Mouse (Mus musculus) neural tube, embryonic 15.5 days (tissue): ENCODE results near the gene Lrig1. TPM values are rescaled to one million over a fixed set of nuclear protein-coding genes. Genes with fewer than 3 reads are reported as not detected.

ENCODE experiments used
- ATAC-seq: fragments of 200-750 bp; cut with Nextera tagmentation; 2 replicates; pipeline ENCODE4 v1.8.0; 2017; ENCODE audit warnings: mild to moderate bottlenecking, moderate TSS enrichment, moderate library complexity; ENCODE audit not compliant: low FRiP score
- H3K27ac ChIP-seq: fragments of 300-500 bp; sonication (generic); replicated peaks from 2 replicates; pipeline ENCODE4 v1.5.1; 2015; ENCODE audit warnings: mild to moderate bottlenecking, inconsistent platforms
- H3K27me3 ChIP-seq: fragments of 300-500 bp; sonication (generic); replicated peaks from 2 replicates; pipeline ENCODE4 v1.6.1; 2015; ENCODE audit warnings: inconsistent platforms
- H3K36me3 ChIP-seq: fragments of 300-500 bp; sonication (generic); 2 replicates; pipeline ENCODE4 v1.6.1; 2015; ENCODE audit warnings: inconsistent platforms
- H3K4me1 ChIP-seq: fragments of 300-500 bp; sonication (generic); 2 replicates; pipeline ENCODE4 v1.6.1; 2015; ENCODE audit warnings: inconsistent platforms
- H3K4me2 ChIP-seq: fragments of 300-500 bp; sonication (generic); 2 replicates; pipeline ENCODE4 v1.6.1; 2015; ENCODE audit warnings: inconsistent platforms, mild to moderate bottlenecking, moderate library complexity
- H3K4me3 ChIP-seq: fragments of 300-500 bp; sonication (generic); replicated peaks from 2 replicates; pipeline ENCODE4 v1.5.1; 2015; ENCODE audit warnings: mild to moderate bottlenecking, inconsistent platforms
- H3K9ac ChIP-seq: fragments of 300-500 bp; sonication (generic); replicated peaks from 2 replicates; pipeline ENCODE4 v1.6.1; 2015; ENCODE audit warnings: mild to moderate bottlenecking, inconsistent platforms
- H3K9me3 ChIP-seq: fragments of 300-500 bp; sonication (generic); replicated peaks from 2 replicates; pipeline ENCODE4 v1.6.1; 2016; ENCODE audit warnings: inconsistent platforms
- WGBS: fragments of 180-500 bp; shearing (Covaris S2); methylation state at CpG from one replicate; pipeline ENCODE4 v1.1.7; 2015; ENCODE audit warnings: mixed read lengths; 5-methylcytosine and 5-hydroxymethylcytosine counted together
- polyA plus RNA-seq: library from polyadenylated mRNA; unstranded; fragments of >200 nt; fragmentation: Nextera tagmentation; extraction: Ambion mirVana; gene quantifications from 2 replicates; pipeline ENCODE4 v1.2.1, GENCODE M21; 2015

The Lrig1 gene
- polyA plus RNA-seq, 1 experiment from 2014 or later, result 14.5 TPM

- H3K4me2 ChIP-seq, result no peak overlapping the region
- no peak overlapping the region for H3K9ac ChIP-seq
- H3K27ac ChIP-seq, result no peak overlapping the region
- 73% methylated on average over 10 of the region's 10 CpGs for WGBS
- H3K9me3 ChIP-seq, result no peaks in the 10 kb centered on the region
- no peak overlapping the region for H3K4me3 ChIP-seq
- no peak for ATAC-seq
- H3K36me3 ChIP-seq, result no peaks in the 10 kb centered on the region
- H3K27me3 ChIP-seq, result no peaks in the 10 kb centered on the region; the same call in 1 of the 2 replicates
- peaks cover 55% of the 10 kb centered on the region for H3K4me1 ChIP-seq
Observed at GRCm38 (mm10) chr6:94653388-94654316, 46.3 kb downstream of the Lrig1 start.

GRCm38 (mm10) chr6:94652659-94653213 is 47.2 kb downstream of the Lrig1 start:
- WGBS, result 72% methylated on average over 6 of the region's 6 CpGs
- H3K4me3 ChIP-seq, result no peak overlapping the region
- no peak overlapping the region for H3K4me2 ChIP-seq
- no peak overlapping the region for H3K9ac ChIP-seq
- peaks cover 58% of the 10 kb centered on the region for H3K4me1 ChIP-seq
- no peaks in the 10 kb centered on the region for H3K9me3 ChIP-seq
- no peaks in the 10 kb centered on the region for H3K36me3 ChIP-seq
- no peak for ATAC-seq
- H3K27me3 ChIP-seq, result no peaks in the 10 kb centered on the region; the same call in 1 of the 2 replicates
- no peak overlapping the region for H3K27ac ChIP-seq

- H3K9me3 ChIP-seq, result no peaks in the 10 kb centered on the region
- no peak overlapping the region for H3K4me3 ChIP-seq
- no peak overlapping the region for H3K27ac ChIP-seq
- H3K4me1 ChIP-seq, result peaks cover 58% of the 10 kb centered on the region
- no peaks in the 10 kb centered on the region; the same call in 1 of the 2 replicates for H3K27me3 ChIP-seq
- H3K4me2 ChIP-seq, result no peak overlapping the region
- no peak for ATAC-seq
- no peak overlapping the region for H3K9ac ChIP-seq
- WGBS, result 81% methylated on average over 17 of the region's 17 CpGs
- no peaks in the 10 kb centered on the region for H3K36me3 ChIP-seq
Observed at GRCm38 (mm10) chr6:94651541-94651940, 48.4 kb downstream of the Lrig1 start.

GRCm38 (mm10) chr6:94649637-94650036 is 50.3 kb downstream of the Lrig1 start:
- no peak overlapping the region for H3K4me2 ChIP-seq
- no peak overlapping the region for H3K4me3 ChIP-seq
- H3K27ac ChIP-seq, result no peak overlapping the region; the same call in 1 of the 2 replicates
- H3K9me3 ChIP-seq, result no peaks in the 10 kb centered on the region
- no peaks in the 10 kb centered on the region; the same call in 1 of the 2 replicates for H3K27me3 ChIP-seq
- no peak overlapping the region for H3K9ac ChIP-seq
- ATAC-seq, result no peak
- 59% methylated on average over 1 of the region's 1 CpGs for WGBS
- H3K36me3 ChIP-seq, result no peaks in the 10 kb centered on the region
- H3K4me1 ChIP-seq, result peaks cover 55% of the 10 kb centered on the region

GRCm38 (mm10) chr6:94648496-94648895 is 51.5 kb downstream of the Lrig1 start:
- Histone ChIP-seq H3K36me3 (no peaks in the 10 kb centered on the region), H3K4me2 (no peak overlapping the region), H3K9me3 (no peaks in the 10 kb centered on the region), H3K4me3 (no peak overlapping the region), H3K27ac (peak overlapping the region; percentile 77), H3K4me1 (peaks cover 55% of the 10 kb centered on the region), H3K9ac (no peak overlapping the region), H3K27me3 (no peaks in the 10 kb centered on the region; the same call in 1 of the 2 replicates)
- WGBS, result 39% methylated on average over 4 of the region's 4 CpGs
- ATAC-seq, result 0 out of 2 replicates have a peak, but pooled peaks have one; percentile 4

- Histone ChIP-seq H3K9me3 (no peaks in the 10 kb centered on the region), H3K27ac (peak overlapping the region; percentile 77), H3K4me1 (peaks cover 48% of the 10 kb centered on the region), H3K36me3 (no peaks in the 10 kb centered on the region), H3K9ac (no peak overlapping the region), H3K4me3 (no peak overlapping the region), H3K4me2 (peak overlapping the region; percentile 17), H3K27me3 (no peaks in the 10 kb centered on the region; the same call in 1 of the 2 replicates)
- 11% methylated on average over 10 of the region's 10 CpGs for WGBS
- peak; percentile 79 for ATAC-seq
Observed at GRCm38 (mm10) chr6:94647574-94648430, 52.2 kb downstream of the Lrig1 start.

GRCm38 (mm10) chr6:94646902-94647301 is 53.1 kb downstream of the Lrig1 start:
- ATAC-seq, result no peak
- no peak overlapping the region for H3K4me2 ChIP-seq
- no peak overlapping the region for H3K9ac ChIP-seq
- H3K27me3 ChIP-seq, result no peaks in the 10 kb centered on the region; the same call in 1 of the 2 replicates
- H3K4me3 ChIP-seq, result no peak overlapping the region
- H3K27ac ChIP-seq, result peak overlapping the region; percentile 77
- H3K4me1 ChIP-seq, result peaks cover 40% of the 10 kb centered on the region
- H3K36me3 ChIP-seq, result no peaks in the 10 kb centered on the region
- no peaks in the 10 kb centered on the region for H3K9me3 ChIP-seq
- 79% methylated on average over 6 of the region's 6 CpGs for WGBS

- Histone ChIP-seq H3K36me3 (no peaks in the 10 kb centered on the region), H3K4me2 (no peak overlapping the region), H3K4me1 (peaks cover 36% of the 10 kb centered on the region), H3K27me3 (no peaks in the 10 kb centered on the region), H3K9ac (no peak overlapping the region), H3K9me3 (no peaks in the 10 kb centered on the region), H3K27ac (peak overlapping the region; percentile 48; the same call in 1 of the 2 replicates), H3K4me3 (no peak overlapping the region)
- ATAC-seq, result no peak
- WGBS, result 63% methylated on average over 6 of the region's 6 CpGs
Observed at GRCm38 (mm10) chr6:94646274-94646863, 53.6 kb downstream of the Lrig1 start.

- Histone ChIP-seq H3K9ac (no peak overlapping the region), H3K4me3 (no peak overlapping the region), H3K36me3 (no peaks in the 10 kb centered on the region), H3K4me1 (peaks cover 34% of the 10 kb centered on the region), H3K4me2 (no peak overlapping the region), H3K9me3 (no peaks in the 10 kb centered on the region), H3K27me3 (no peaks in the 10 kb centered on the region), H3K27ac (no peak overlapping the region)
- 66% methylated on average over 4 of the region's 4 CpGs for WGBS
- ATAC-seq, result no peak
Observed at GRCm38 (mm10) chr6:94645723-94646122, 54.2 kb downstream of the Lrig1 start.

- H3K9ac ChIP-seq, result no peak overlapping the region
- H3K27me3 ChIP-seq, result no peaks in the 10 kb centered on the region
- no peak for ATAC-seq
- no peak overlapping the region for H3K27ac ChIP-seq
- 78% methylated on average over 3 of the region's 3 CpGs for WGBS
- peaks cover 43% of the 10 kb centered on the region for H3K4me1 ChIP-seq
- H3K4me3 ChIP-seq, result no peak overlapping the region
- no peak overlapping the region for H3K4me2 ChIP-seq
- no peaks in the 10 kb centered on the region for H3K9me3 ChIP-seq
- no peaks in the 10 kb centered on the region for H3K36me3 ChIP-seq
Observed at GRCm38 (mm10) chr6:94644641-94645040, 55.3 kb downstream of the Lrig1 start.

GRCm38 (mm10) chr6:94643989-94644388 is 56.0 kb downstream of the Lrig1 start:
- 92% methylated on average over 2 of the region's 2 CpGs for WGBS
- no peaks in the 10 kb centered on the region for H3K9me3 ChIP-seq
- no peaks in the 10 kb centered on the region for H3K27me3 ChIP-seq
- no peaks in the 10 kb centered on the region for H3K36me3 ChIP-seq
- no peak for ATAC-seq
- H3K4me2 ChIP-seq, result no peak overlapping the region
- no peak overlapping the region for H3K9ac ChIP-seq
- no peak overlapping the region for H3K4me3 ChIP-seq
- no peak overlapping the region for H3K27ac ChIP-seq
- H3K4me1 ChIP-seq, result peaks cover 39% of the 10 kb centered on the region
